Mouse (Mus musculus): ENCODE measurements at regions not wholly inside any gene's neighbourhood (a gene's known extent, or its start where the extent isn't known, plus 50 kb on each side); places are given as distances from the start of the nearest gene placed in this dataset.

DNA sequence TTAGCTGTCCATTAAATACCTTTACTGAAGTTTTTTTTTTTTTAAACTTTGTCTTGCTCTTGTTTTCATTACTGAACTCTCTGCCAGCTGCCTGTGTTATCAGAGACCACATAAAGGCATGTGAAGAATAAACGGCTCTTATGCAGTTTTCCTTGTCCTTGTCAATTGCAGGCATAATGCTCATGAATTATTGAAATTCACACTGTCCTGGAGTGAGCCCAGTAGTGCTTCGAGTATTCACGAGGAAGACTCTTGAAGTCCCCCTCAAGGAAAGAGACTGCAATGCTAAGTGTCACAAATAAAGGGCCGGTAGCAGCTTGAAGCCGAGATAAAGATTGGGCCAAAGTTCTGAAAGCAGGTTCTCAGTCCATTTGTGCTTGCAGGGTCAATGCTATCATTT is 144.7 kb upstream of the Igfbp7 start:
- H3K4me1 ChIP-seq (ENCODE audit: control insufficient read depth, insufficient read depth, low read length), result no peaks in the 10 kb centered on the region
- TF ChIP-seq POLR2A (IDR thresholded peaks at IDR 0.05; ENCODE audit: insufficient read depth, low read length), result no peak
- no peak for TF ChIP-seq EP300 (IDR thresholded peaks at IDR 0.05; ENCODE audit: insufficient read depth, low read depth, low read length)
- TF ChIP-seq CTCF (IDR thresholded peaks at IDR 0.05; ENCODE audit: low read depth, low read length), result no peak
- no peak overlapping the region for H3K9ac ChIP-seq (ENCODE audit: low read depth, poor library complexity, severe bottlenecking)
- no peaks in the 10 kb centered on the region for H3K36me3 ChIP-seq (ENCODE audit: control insufficient read depth, insufficient read depth, low read length, poor library complexity, severe bottlenecking)
- no peaks in the 10 kb centered on the region for H3K9me3 ChIP-seq (replicated peaks; ENCODE audit: control insufficient read depth, insufficient read depth, low read length, poor library complexity, severe bottlenecking)
- H3K4me3 ChIP-seq (ENCODE audit: low read depth, low read length), result no peak overlapping the region
- no peaks in the 10 kb centered on the region for H3K27me3 ChIP-seq (ENCODE audit: control insufficient read depth, insufficient read depth, low read length, poor library complexity, severe bottlenecking)
- no peak overlapping the region for H3K27ac ChIP-seq (ENCODE audit: insufficient read depth, low read length)

DNA sequence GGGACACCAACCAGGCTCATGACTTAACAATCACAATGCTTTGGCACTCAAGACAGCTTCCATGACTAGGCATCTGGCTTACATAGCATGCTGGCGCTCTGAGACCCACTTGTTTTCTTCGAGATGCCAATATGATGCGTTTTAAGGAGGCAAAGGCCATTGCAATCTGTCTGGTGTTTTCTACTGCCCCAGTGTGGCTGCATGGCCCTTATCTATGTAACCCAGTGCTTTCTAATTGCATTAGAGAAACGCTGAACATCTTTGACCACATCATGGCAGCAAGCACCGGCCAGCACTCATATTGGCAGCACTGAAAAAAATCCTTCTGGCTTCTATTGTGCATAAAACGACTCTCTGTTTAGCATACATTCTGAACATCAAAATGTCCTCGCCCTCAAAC is 144.2 kb upstream of the Igfbp7 start:
- H3K27me3 ChIP-seq (ENCODE audit: control insufficient read depth, insufficient read depth, low read length, poor library complexity, severe bottlenecking), result no peaks in the 10 kb centered on the region
- no peak overlapping the region for H3K4me3 ChIP-seq (ENCODE audit: low read depth, low read length)
- H3K9ac ChIP-seq (ENCODE audit: low read depth, poor library complexity, severe bottlenecking), result no peak overlapping the region
- no peaks in the 10 kb centered on the region for H3K4me1 ChIP-seq (ENCODE audit: control insufficient read depth, insufficient read depth, low read length)
- no peak overlapping the region for H3K27ac ChIP-seq (ENCODE audit: insufficient read depth, low read length)
- no peak for TF ChIP-seq EP300 (IDR thresholded peaks at IDR 0.05; ENCODE audit: insufficient read depth, low read depth, low read length)
- no peak for TF ChIP-seq CTCF (IDR thresholded peaks at IDR 0.05; ENCODE audit: low read depth, low read length)
- no peak for TF ChIP-seq POLR2A (IDR thresholded peaks at IDR 0.05; ENCODE audit: insufficient read depth, low read length)
- no peaks in the 10 kb centered on the region for H3K9me3 ChIP-seq (replicated peaks; ENCODE audit: control insufficient read depth, insufficient read depth, low read length, poor library complexity, severe bottlenecking)
- H3K36me3 ChIP-seq (ENCODE audit: control insufficient read depth, insufficient read depth, low read length, poor library complexity, severe bottlenecking), result no peaks in the 10 kb centered on the region

DNA sequence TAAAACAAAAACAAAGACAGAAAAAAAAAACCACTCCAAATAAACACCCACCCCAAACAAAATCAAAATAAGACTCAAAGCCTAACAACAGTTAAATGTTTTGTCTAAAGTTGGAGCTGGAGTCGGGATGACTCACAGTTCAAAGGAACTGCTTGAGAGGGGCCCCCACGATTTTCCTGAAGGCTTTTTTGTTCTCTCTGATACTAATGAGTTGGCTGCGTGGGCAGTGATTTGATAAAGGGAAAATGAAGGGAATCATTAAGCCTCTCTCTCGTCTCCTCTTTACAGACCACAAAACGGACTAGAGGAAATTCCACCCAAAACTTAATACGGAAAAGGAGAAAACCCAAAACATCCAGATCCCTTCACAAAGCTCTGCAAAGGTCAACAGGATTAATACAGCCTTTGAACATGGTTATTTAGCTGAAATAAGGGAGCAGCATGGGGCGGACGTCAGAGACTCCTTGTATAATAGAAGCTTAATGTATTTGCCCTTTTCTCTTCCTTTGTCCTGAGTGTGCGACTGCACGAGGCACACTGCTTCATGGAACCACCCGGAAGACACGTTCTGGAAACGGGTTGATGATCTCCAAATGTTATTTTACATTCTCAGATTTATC is 138.3 kb upstream of the Igfbp7 start:
- H3K4me1 ChIP-seq (ENCODE audit: control insufficient read depth, insufficient read depth, low read length), result no peaks in the 10 kb centered on the region
- H3K27me3 ChIP-seq (ENCODE audit: control insufficient read depth, insufficient read depth, low read length, poor library complexity, severe bottlenecking), result no peaks in the 10 kb centered on the region
- no peak for TF ChIP-seq CTCF (IDR thresholded peaks at IDR 0.05; ENCODE audit: low read depth, low read length)
- no peak for TF ChIP-seq EP300 (IDR thresholded peaks at IDR 0.05; ENCODE audit: insufficient read depth, low read depth, low read length)
- no peak for TF ChIP-seq POLR2A (IDR thresholded peaks at IDR 0.05; ENCODE audit: insufficient read depth, low read length)
- H3K9me3 ChIP-seq (replicated peaks; ENCODE audit: control insufficient read depth, insufficient read depth, low read length, poor library complexity, severe bottlenecking), result no peaks in the 10 kb centered on the region
- H3K9ac ChIP-seq (ENCODE audit: low read depth, poor library complexity, severe bottlenecking), result no peak overlapping the region
- no peak overlapping the region for H3K4me3 ChIP-seq (ENCODE audit: low read depth, low read length)
- no peak overlapping the region for H3K27ac ChIP-seq (ENCODE audit: insufficient read depth, low read length)
- H3K36me3 ChIP-seq (ENCODE audit: control insufficient read depth, insufficient read depth, low read length, poor library complexity, severe bottlenecking), result no peaks in the 10 kb centered on the region

DNA sequence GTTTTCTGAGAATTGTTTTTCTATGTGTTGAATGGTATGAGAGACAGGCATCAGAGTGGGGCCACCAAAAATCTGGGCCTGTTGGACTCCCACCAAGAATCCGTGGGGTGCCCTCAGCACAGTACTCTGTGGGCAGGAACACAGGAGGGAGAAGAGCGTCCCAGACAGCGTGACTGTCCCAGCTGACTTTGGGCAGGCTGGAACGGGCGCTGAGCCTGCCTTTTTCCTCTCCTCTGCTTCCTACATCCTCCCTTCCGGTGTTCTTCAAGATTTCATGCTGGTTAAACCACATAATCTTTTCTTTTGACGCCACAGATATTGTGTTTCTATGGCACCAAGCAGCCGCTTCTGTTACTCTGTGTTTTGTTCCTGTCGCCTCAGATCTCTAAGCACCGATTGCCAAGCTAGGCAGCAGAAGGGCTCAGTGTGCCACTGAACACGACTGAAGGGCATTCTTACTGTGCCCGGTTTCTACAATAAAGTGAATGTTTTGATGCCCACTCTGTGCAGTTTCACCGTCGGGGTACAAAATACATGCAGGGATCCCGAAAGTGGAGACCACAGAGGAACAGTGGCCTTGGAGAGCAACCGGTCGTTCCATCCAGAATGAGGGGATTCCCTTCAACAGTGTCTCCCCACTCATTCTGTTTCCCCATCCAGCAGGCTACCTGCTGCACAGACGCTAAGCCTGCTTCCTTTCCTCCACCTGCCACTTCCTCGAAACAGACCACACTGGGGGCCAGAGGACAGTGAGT is 124.6 kb upstream of the Igfbp7 start:
- H3K36me3 ChIP-seq (ENCODE audit: control insufficient read depth, insufficient read depth, low read length, poor library complexity, severe bottlenecking), result no peaks in the 10 kb centered on the region
- H3K4me1 ChIP-seq (ENCODE audit: control insufficient read depth, insufficient read depth, low read length), result no peaks in the 10 kb centered on the region
- no peak overlapping the region for H3K4me3 ChIP-seq (ENCODE audit: low read depth, low read length)
- H3K9me3 ChIP-seq (replicated peaks; ENCODE audit: control insufficient read depth, insufficient read depth, low read length, poor library complexity, severe bottlenecking), result no peaks in the 10 kb centered on the region
- H3K27me3 ChIP-seq (ENCODE audit: control insufficient read depth, insufficient read depth, low read length, poor library complexity, severe bottlenecking), result no peaks in the 10 kb centered on the region
- H3K9ac ChIP-seq (ENCODE audit: low read depth, poor library complexity, severe bottlenecking), result no peak overlapping the region
- H3K27ac ChIP-seq (ENCODE audit: insufficient read depth, low read length), result no peak overlapping the region
- TF ChIP-seq EP300 (IDR thresholded peaks at IDR 0.05; ENCODE audit: insufficient read depth, low read depth, low read length) (no peak), POLR2A (IDR thresholded peaks at IDR 0.05; ENCODE audit: insufficient read depth, low read length) (no peak)

DNA sequence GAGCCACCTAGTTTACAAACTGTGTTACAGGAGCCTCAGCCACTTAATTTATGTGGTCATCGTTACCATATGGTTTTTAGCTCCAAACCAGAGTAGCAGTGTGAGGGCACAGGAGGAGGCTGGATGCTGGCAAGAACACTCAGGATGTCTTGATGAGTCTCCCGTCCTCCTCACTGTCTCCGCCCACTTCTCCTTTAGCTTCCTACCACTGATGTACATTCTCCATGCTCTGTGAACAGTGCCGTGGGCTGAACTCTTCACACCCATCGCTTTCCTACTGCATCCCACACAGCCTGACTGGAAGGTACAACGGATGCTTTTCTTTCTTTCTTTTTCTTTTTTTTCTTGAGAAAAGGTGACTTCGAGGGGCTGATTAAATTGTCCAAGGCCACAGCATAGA is 122.5 kb upstream of the Igfbp7 start:
- no peaks in the 10 kb centered on the region for H3K4me1 ChIP-seq (ENCODE audit: control insufficient read depth, insufficient read depth, low read length)
- H3K4me3 ChIP-seq (ENCODE audit: low read depth, low read length), result no peak overlapping the region
- TF ChIP-seq POLR2A (IDR thresholded peaks at IDR 0.05; ENCODE audit: insufficient read depth, low read length) (no peak), CTCF (IDR thresholded peaks at IDR 0.05; ENCODE audit: low read depth, low read length) (no peak), EP300 (IDR thresholded peaks at IDR 0.05; ENCODE audit: insufficient read depth, low read depth, low read length) (no peak)
- no peaks in the 10 kb centered on the region for H3K9me3 ChIP-seq (replicated peaks; ENCODE audit: control insufficient read depth, insufficient read depth, low read length, poor library complexity, severe bottlenecking)
- H3K27me3 ChIP-seq (ENCODE audit: control insufficient read depth, insufficient read depth, low read length, poor library complexity, severe bottlenecking), result no peaks in the 10 kb centered on the region; the same call in 1 of the 2 replicates
- no peaks in the 10 kb centered on the region for H3K36me3 ChIP-seq (ENCODE audit: control insufficient read depth, insufficient read depth, low read length, poor library complexity, severe bottlenecking)
- no peak overlapping the region for H3K9ac ChIP-seq (ENCODE audit: low read depth, poor library complexity, severe bottlenecking)
- H3K27ac ChIP-seq (ENCODE audit: insufficient read depth, low read length), result no peak overlapping the region

DNA sequence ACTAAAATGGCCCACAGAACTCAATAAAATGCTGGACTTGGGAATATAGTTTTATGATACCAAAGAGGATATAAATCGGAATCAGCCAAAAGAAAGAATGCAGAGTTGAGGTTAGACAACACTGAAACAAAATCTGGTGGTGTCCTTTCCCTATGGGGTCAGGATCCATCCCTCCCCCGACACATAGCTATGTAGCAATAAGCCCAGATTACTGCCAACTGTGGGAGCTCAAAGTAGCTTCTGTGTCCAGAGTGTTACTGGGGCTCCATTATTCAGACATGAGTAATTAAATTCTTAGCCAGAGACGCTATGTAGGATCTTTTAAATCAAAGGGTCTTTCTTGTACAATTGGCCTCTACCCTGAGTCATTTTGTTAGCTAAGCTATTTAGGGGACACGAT is 109.4 kb upstream of the Igfbp7 start:
- Histone ChIP-seq H3K27ac (ENCODE audit: insufficient read depth, low read length) (no peak overlapping the region), H3K27me3 (ENCODE audit: control insufficient read depth, insufficient read depth, low read length, poor library complexity, severe bottlenecking) (no peaks in the 10 kb centered on the region), H3K9ac (ENCODE audit: low read depth, poor library complexity, severe bottlenecking) (no peak overlapping the region), H3K36me3 (ENCODE audit: control insufficient read depth, insufficient read depth, low read length, poor library complexity, severe bottlenecking) (no peaks in the 10 kb centered on the region), H3K9me3 (replicated peaks; ENCODE audit: control insufficient read depth, insufficient read depth, low read length, poor library complexity, severe bottlenecking) (no peaks in the 10 kb centered on the region), H3K4me1 (ENCODE audit: control insufficient read depth, insufficient read depth, low read length) (no peaks in the 10 kb centered on the region), H3K4me3 (ENCODE audit: low read depth, low read length) (no peak overlapping the region)
- no peak for TF ChIP-seq CTCF (IDR thresholded peaks at IDR 0.05; ENCODE audit: low read depth, low read length)
- TF ChIP-seq POLR2A (IDR thresholded peaks at IDR 0.05; ENCODE audit: insufficient read depth, low read length), result no peak
- TF ChIP-seq EP300 (IDR thresholded peaks at IDR 0.05; ENCODE audit: insufficient read depth, low read depth, low read length), result no peak
